Mouse (Mus musculus): ENCODE data around the gene A730061H03Rik.

The A730061H03Rik gene

DNA sequence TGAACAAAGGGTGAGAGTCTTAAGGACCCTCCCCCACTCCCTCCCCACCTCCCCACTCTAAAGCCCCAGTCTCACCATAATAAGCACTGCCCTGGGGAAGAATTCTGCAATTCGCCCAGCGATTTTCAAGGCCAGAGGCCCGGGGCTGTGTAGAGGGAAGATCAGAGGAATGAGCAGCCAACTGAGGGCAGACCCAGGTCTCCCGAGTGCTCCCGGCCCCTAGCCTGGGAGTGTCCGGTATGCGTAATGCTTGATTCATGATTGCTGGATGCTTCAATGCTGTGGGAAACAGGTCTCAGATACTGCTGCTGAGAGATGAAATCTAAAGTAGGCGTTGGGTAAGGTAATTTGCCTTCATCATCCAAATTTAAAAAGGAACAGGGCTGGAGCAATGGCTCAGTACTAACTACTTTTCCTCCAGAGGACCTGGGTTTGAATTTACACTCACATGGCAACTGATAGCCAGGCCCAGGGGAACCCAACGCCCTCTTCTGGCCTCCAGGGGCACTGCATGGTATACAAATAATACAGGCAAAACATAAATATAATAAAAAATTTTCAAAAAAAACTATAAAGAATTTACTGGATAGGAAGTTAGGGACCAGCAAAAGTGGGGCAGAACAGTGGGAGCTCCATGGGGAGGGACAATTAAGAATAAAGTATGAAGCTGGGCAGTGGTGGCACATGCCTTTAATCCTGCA, 21.9 kb upstream of the A730061H03Rik start:
- no peak for DNase-seq (ENCODE audit: low spot score)

DNA sequence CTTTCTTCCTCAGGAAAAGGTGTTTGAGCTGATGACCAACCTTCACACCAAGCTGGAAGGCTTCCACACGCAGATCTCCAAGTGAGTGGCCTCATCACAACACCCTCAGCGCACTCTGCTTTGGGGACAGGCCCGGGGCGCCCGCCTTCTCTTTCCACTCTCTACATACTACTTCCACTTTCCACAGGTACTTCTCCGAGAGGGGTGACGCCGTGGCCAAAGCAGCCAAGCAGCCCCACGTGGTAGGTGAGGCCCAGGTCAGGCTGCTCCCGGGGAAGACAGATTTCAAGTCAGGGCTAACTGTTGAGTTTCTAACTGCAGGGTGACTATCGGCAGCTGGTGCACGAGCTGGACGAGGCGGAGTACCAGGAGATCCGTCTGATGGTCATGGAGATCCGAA, 20.5 kb upstream of the A730061H03Rik start:
- no peak for DNase-seq (ENCODE audit: low spot score)

DNA sequence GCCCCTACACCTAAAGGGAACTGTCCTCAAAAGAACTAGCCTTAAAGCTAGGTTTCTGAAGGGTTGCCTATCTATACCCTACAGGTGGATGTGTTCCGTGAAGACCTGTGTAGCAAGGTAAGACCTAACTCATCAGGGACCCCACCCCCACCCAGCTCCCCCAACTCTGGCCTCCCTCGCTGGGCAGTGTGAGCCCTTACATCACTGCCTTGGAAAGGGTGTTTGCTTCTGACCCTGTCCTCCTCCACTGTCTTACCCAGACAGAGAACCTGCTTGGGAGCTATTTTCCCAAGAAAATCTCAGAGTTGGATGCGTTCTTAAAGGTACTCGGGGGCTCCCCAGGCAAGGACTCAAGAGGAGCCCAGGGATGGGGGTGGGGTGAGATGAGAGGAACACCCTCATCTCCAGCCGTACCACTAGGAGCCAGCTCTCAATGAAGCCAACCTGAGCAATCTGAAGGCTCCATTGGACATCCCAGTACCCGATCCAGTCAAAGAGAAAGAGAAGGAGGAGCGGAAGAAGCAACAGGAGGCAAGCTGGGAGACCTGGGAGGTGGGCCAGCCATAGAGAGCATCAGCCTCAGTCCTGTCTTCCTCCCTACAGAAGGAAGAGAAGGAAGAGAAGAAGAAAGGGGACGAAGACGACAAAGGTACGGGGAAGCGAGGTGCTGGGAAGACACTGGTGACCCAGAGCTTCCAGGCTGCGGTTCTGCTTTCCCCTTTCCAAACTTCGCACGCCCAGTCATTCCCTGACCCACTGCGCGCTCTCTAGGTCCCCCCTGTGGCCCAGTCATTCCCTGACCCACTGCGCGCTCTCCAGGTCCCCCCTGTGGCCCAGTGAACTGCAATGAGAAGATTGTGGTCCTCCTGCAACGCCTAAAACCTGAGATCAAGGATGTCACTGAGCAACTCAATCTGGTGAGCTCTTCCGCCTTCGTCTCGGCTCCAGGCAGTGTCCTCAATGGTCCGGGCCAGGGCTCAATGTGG, 19.6 kb upstream of the A730061H03Rik start:
- no peak for DNase-seq (ENCODE audit: low spot score)

DNA sequence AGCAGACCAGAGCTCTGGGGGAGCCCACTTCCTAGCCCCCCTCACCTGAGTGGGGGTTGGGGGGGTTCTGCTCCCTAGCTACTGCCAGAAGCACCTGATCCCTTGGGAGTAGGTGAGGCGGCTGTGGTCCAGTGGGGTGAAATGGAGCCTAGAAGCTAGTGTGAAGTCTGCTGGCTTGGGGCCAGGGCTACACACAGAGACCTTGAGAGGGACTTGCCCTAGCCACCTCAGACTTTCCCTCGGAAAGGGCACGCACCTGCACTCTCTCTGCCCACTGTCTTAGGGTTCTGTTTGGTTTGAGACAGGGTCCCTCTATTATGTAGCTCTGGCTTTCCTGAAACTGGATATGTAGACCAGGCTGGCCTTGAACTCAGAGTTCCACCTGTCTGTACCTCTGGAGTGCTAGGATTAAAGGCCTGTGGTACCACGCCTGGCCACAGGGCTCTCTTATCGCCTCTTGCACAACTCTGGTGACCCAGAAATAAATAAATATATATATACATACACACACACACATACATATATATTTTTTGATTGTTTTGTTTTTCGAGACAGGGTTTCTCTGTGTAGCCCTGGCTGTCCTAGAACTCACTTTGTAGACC, 18.6 kb upstream of the A730061H03Rik start:
- no peak for DNase-seq (ENCODE audit: low spot score)

DNA sequence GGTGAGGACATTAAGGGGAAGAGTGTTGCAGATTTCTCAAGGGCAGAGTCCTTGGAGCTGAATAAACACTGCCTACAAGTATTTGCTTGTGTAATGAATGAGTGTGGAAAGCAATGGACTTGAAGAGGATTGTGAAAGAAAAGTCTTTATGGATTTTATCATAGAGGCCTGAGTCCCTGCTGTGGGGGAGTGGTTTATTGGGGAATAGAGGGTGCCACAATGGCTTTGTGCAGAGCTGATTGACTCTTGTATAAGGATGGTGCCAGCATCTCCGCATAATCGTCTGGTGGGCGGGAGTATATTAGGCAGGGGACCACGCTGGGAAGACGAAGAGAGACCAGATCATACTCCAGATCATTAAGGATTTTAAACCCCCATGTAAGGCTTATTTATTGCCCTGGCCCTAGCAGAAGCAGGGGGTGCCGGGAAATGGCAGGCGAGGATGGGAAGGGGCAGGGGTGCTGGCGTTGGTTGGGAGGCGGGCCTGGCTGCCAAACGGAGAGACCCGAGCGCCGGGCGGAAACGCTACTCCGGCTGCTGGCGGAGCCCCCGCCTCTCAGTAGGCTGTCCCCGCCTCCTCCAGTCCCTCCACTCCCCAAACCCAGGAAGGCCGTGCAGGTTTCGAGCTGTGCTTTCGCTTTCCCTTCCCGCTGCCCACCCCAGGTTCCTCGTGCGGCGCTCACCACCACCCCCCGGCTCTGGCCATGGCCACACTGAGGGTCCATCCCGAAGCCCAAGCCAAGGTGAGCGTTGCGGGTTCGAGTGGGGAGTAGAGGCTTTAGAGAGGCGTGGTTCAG, 17.9 kb upstream of the A730061H03Rik start, which contains the start of gene Psme1:
Gene Psme1, plus strand, starts transcription at position 253 of the 797 bp plus-strand sequence.
- DNase-seq (ENCODE audit: low spot score) = peak; percentile 83

DNA sequence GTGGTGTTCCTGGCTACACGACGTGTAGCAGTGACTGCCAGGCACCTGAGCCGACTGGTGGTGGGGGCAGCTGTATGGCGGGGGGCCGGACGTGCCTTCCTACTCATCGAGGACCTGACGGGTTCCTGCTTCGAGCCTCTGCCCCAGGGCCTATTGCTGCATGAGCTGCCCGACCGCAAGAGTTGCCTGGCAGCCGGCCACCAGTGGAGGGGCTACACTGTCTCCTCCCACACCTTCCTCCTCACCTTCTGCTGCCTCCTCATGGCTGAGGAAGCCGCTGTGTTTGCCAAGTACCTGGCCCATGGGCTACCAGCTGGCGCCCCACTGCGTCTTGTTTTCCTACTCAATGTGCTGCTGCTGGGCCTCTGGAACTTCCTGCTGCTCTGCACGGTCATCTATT, 16.2 kb upstream of the A730061H03Rik start:
- no peak for DNase-seq (ENCODE audit: low spot score)

DNA sequence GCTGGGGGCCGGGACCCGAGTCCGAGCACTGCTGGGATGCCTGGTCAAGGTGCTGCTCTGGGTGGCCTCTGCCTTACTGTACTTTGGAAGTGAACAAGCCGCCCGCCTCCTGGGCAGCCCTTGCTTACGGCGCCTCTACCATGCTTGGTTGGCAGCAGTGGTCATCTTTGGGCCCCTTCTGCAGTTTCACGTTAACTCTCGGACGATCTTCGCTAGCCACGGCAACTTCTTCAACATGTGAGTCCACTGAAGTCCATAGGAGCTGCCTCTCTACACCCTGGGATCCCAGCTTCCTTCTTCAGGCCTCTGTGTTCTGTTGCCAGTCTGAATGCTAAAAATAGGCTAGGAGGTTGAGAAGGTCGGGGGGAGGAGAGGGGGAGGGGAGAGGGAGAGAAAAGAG, 15.5 kb upstream of the A730061H03Rik start:
- DNase-seq (ENCODE audit: low spot score) = no peak

DNA sequence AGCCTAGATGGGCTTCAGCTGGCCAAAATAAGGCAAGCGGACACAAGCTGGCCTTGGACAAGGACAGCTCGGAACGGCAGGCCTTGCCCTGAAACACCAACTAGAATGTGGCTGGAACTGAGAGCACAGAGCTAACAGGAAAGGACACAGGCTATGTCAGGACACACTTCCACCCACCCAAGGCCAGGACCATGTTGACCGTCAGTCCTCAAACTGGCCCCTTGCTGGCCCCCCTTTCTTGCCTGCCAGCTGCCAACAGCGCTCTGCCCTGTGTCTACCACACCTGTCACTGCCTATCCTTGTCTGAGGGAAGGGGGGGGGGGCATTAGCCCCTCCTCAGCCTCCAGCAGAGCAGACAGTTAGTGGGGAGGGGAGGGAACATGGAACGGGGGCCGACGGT, 15.1 kb upstream of the A730061H03Rik start, which contains the start of gene Fitm1:
Gene Fitm1, plus strand, starts transcription at position 316 of the 400 bp plus-strand sequence.
- no peak for DNase-seq (ENCODE audit: low spot score)

DNA sequence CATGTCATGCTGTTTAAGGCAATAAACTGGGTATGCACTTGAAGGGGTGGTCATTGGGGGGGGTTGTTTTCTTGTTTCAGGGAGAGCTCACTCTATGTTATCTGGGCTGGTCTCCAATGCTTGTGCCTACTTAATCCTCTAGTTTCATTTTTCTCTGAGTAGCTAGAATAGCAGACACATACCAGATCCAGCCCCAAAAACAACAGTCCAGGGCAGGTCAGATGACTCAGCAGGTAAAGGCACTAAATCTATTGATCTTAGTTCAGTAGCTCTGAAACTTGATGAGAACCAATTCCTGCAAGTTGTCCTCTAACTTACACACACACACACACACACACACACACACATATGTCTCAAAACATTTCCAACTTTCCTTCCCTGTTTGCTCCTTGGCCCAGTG, 11.6 kb upstream of the A730061H03Rik start:
- DNase-seq (ENCODE audit: low spot score) = no peak

DNA sequence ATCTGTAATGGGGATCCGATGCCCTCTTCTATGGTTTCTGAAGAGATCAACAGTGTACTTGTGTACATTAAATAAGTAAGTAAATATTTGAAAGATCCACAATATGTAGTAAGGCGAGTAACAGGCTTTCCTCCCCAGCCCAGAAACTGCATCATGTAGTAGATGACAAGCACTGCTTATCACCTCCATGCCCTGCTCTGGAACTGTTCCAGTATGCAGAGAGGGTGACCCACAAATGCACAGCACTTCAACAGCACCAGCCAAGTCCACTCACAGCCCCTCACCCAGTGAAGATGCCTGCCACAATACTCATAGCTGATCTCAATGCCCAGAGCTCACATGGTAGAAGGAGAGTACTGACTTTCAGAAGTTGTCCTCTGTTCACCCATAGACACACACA, 10.4 kb upstream of the A730061H03Rik start:
- DNase-seq (ENCODE audit: low spot score) = no peak

DNA sequence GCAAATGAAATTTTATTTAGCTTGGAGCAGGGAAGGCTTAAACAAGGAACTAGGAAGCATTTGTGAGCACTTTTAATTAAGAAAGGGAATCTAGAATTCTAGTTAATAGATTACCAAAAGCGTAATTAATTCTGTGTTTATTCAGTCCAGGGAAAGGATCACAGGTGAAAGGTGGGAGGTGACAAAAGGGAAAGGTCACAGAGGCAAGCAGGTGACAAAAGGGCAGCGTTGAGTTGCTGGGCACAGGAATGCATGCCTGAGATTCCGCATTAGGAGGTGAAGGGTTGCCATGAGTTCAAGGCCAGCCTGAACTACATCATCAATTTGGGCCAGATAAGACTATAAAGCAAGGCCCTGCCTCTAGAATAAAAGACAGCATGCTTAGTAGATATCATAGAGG, 7.3 kb upstream of the A730061H03Rik start:
- DNase-seq (ENCODE audit: low spot score) = no peak

DNA sequence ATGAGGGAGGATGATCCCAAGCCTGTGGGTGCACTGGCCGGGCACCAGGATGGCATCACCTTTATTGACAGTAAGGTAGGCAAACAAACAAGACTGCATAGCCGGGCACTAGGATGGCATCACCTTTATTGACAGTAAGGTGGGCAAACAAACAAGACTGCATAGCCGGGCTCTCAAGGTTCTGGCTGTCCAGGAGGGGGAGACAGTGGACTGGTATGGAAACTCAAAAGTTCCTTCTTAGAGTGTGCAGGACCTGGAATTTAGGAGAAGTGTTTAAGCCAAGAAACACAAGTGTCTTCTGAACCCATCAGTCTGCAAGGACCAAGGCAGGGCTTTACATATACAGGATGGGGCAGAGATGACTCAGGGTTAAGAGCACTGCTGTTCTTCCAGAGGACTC, 5.5 kb upstream of the A730061H03Rik start:
- no peak for DNase-seq (ENCODE audit: low spot score)

DNA sequence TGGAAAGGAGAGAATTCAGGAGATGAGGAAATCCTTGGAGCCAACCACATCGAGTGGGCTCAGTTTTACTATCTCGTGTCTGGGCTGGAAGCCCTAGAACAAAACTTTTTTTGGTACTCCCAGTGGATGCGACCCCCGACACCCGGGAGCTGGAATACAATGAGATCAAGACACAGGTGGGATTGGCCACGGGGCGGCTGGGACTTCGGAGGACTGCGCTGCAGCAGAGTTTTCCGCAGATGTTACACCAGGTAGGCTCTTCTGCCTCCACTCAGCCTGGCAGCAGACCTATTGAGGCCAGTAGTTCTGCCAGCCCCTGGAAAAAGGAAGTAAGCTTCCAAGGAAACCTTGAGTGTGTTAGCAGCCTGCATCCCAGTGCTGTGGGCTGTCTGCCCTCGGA, 3.0 kb upstream of the A730061H03Rik start:
- no peak for DNase-seq (ENCODE audit: low spot score)

DNA sequence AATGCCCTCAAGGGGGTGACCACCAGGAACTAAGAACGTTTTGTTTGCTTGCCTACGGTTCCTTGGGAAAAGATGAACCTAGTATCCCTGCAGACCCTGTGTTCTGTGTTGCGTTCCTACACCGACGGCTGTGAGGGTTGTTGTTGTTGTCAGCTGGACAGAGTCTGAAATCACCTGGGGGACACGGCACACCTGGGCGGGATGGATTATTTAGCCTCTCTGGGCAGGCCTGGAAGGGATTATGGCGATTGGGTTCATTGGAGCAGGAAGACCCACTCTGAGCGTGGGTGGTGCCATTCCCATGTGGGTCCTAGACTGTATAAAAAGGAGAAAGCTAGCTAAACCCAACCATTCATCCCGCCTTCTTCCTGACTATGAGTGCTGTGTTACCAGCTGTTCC, 1.7 kb upstream of the A730061H03Rik start:
- no peak for DNase-seq (ENCODE audit: low spot score)

DNA sequence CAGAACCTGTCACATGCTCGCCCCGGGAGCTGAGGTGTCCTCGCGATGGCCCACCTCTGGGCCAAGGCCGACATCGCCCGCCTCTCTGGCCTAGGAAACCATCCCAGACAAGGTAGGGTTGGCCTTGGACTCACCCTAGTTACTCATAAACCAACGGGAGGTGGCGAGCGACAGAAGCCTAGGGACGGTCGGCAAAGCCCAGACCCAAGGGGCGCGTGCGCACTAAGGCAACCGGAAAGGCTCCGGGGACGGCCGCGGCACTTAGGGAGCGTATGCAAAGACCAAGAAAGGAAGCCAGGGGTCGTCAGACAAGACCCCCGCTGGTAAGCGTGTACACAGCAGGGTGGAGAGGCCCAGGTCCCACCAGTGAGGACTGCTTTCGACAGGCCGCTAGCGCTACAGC, 406 bp downstream of the A730061H03Rik start, which contains the start of gene Dcaf11:
Gene Dcaf11, plus strand, starts transcription at position 208 of the 403 bp plus-strand sequence.
- peak; percentile 96 for DNase-seq (ENCODE audit: low spot score)

DNA sequence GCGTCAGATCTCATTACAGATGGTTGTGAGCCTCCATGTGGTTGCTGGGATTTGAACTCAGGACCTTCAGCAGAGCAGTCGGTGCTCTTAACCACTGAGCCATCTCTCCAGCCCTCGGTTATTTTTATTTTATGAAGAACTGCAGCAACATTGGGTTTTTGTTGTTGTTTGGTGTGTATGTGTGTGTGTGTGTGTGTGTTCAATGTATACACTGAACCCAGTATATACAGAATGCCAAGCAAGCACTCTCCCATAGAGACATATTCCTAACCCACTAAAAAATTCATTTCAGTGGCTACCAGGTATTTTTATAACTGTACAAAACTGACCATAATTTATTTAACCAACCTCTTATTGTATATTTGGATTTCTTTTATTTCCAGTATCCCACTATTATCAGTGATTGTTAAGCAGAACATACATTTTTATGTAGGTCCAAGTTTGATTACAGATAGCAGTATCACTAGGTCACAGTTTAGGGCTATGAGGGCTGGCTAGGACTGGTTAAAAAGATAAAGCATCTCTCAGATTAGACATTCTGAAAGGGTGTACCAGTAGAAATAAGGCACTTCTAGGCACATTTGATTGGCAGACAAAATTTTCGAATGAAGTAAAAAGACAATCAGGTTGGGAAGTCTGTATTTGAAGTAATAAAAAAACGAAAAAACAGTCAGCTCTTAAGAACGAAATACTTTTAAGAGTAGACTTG, 1.3 kb downstream of the A730061H03Rik start:
- no peak for DNase-seq (ENCODE audit: low spot score)

DNA sequence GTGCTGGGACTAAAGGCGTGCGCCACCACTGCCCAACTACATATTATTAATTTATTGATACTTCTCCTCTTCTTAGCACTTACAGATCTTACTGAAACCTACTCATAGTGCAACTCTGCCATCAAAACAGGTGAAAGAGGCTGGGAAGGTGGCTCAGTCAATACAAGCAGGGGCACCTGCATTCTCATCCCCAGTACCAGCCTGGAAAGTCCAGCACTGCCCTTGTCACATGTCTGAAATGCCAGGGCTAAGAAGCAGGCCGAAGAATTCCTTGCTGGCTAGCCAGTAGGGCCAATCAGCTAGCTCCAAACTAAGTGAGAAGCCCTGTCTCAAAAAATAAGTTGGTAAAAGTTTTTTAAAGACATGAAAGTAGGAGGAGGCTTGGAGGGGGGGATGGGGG, 2.6 kb downstream of the A730061H03Rik start:
- DNase-seq (ENCODE audit: low spot score) = no peak

DNA sequence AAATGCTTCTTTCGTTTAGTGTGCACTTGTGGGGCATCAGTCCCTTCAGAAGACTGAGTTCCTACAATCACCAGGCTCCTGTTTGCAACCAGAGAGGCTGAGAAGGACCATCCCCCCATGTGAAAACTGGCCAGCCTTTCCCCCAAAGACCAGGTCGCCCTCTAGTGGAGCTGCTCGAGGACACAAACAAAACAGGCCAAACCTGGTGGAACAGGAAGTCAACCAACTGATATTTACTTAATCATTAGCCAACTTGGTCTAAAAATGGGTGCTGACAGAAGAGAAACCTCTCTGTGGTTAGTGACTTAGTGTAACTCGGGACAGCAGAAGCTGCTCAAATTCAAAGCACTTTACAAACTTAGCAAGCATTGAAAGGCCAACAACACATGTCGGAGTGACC, 3.2 kb downstream of the A730061H03Rik start:
- peak; percentile 82 for DNase-seq (ENCODE audit: low spot score)

DNA sequence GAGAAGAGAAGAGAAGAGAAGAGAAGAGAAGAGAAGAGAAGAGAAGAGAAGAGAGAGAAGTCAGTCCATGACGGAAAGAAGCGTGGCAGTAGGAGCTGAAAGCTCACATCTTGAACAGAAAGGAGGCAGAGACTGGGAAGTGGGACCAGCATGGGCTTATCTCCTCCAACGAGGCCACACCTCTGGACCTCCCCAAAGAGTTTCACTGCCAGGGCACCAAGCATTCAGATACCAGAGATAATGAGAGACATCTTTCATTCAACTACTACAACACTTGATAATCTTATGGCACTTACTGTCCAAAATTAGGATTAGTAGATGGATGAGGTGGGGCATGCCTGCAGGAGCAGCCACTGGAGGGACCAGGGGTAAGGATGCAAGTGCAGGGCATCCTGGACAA, 4.4 kb downstream of the A730061H03Rik start:
- no peak for DNase-seq (ENCODE audit: low spot score)

DNA sequence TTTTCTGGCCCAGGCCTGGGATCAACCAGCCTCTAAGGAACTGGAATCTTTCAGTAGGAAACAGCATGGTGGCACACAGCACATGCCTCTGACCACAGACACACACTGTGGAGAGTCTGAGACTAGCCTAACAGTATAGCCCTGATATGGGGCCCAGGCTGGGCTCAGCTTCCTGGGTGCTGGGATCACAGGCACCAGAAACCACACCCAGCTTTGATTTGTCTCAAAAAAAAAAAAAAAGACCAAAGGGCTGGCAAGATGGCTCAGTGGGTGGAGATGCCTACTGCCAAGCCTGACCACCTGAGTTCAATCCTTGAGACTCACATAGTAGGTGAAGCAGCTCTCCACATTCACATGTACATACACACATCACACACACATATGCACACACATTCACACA, 5.6 kb downstream of the A730061H03Rik start:
- no peak for DNase-seq (ENCODE audit: low spot score)

DNA sequence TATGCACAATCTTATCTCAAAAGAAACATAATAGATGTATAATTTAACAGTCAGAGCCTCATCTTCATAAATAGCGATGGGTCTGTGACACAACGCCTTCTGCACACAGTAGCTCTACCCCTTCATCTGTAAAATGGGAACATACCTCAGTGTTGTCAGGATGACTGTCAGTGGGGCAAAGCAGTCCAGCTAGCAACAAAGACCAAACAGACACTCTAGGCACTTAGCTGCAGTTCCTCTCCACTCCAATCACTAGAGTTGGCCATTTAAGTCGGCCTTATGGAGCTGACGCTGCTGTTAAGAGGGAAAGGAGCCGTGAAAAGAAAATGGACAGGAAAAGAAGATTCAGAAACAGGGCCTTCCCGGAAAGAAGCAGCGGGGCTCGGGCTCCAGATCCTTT, 8.4 kb downstream of the A730061H03Rik start:
- no peak for DNase-seq (ENCODE audit: low spot score)

Measured in yolk sac, embryonic 10.5 days (tissue).